Mouse (Mus musculus) midbrain, embryonic 14.5 days (tissue): ENCODE data around the gene Zfp184. TPM values are rescaled to one million over a fixed set of nuclear protein-coding genes. Genes with fewer than 3 reads are reported as not detected.
"Not testable (repeated sequence)": the region's sequence is repeated elsewhere in the genome, so short reads cannot be mapped to it uniquely, and the experiment has no call there.

Source experiments
- ATAC-seq: fragments of 200-750 bp; cut with Nextera tagmentation; 2 replicates; pipeline ENCODE4 v1.8.0; 2017; ENCODE audit warnings: moderate number of reproducible peaks, moderate library complexity; ENCODE audit not compliant: low FRiP score, low TSS enrichment
- DNase-seq: peaks from one replicate; pipeline ENCODE4 v3.0.0-alpha.2; 2015
- H3K27ac ChIP-seq: fragments of 300-500 bp; sonication (generic); replicated peaks from 2 replicates; pipeline ENCODE4 v1.5.1; 2014; ENCODE audit warnings: mild to moderate bottlenecking, low read depth, low read length, moderate library complexity
- H3K27me3 ChIP-seq: fragments of 300-500 bp; sonication (generic); 2 replicates; pipeline ENCODE4 v1.6.1; 2014; ENCODE audit warnings: low read length, control low read depth, mixed read lengths; ENCODE audit not compliant: control insufficient read depth, insufficient read depth
- H3K36me3 ChIP-seq: fragments of 300-500 bp; sonication (generic); 2 replicates; pipeline ENCODE4 v1.6.1; 2014; ENCODE audit warnings: low read length, control low read depth; ENCODE audit not compliant: control insufficient read depth, insufficient read depth
- H3K4me1 ChIP-seq: fragments of 300-500 bp; sonication (generic); 2 replicates; pipeline ENCODE4 v1.6.1; 2014; ENCODE audit warnings: mild to moderate bottlenecking, antibody characterized with exemption, low read length, control low read depth; ENCODE audit not compliant: control insufficient read depth, insufficient read depth
- H3K4me2 ChIP-seq: fragments of 300-500 bp; sonication (generic); 2 replicates; pipeline ENCODE4 v1.6.1; 2014; ENCODE audit warnings: mild to moderate bottlenecking, low read length, moderate library complexity
- H3K4me3 ChIP-seq: fragments of 300-500 bp; sonication (generic); replicated peaks from 2 replicates; pipeline ENCODE4 v1.5.1; 2014; ENCODE audit warnings: low read depth, low read length
- H3K9ac ChIP-seq: fragments of 300-500 bp; sonication (generic); replicated peaks from 2 replicates; pipeline ENCODE4 v1.6.1; 2014; ENCODE audit warnings: mild to moderate bottlenecking, low read length, moderate library complexity
- H3K9me3 ChIP-seq: fragments of 300-500 bp; sonication (generic); 2 replicates; pipeline ENCODE4 v1.6.1; 2016; ENCODE audit warnings: low read length, control low read depth, mixed read lengths; ENCODE audit not compliant: control insufficient read depth
- WGBS: fragments of 180-500 bp; shearing (Covaris S2); extraction: QIAGEN DNeasy Blood & Tissue Kit; methylation state at CpG from one replicate; pipeline ENCODE4 v1.1.7; 2014; 5-methylcytosine and 5-hydroxymethylcytosine counted together
- polyA plus RNA-seq: library from polyadenylated mRNA; unstranded; fragments of >200 nt; fragmentation: Nextera tagmentation; extraction: Ambion mirVana; gene quantifications from 2 replicates; pipeline ENCODE4 v1.2.1, GENCODE M21; 2014

Gene Zfp184
- polyA plus RNA-seq, 1 experiment from 2014 or later: 18.2 TPM

DNA sequence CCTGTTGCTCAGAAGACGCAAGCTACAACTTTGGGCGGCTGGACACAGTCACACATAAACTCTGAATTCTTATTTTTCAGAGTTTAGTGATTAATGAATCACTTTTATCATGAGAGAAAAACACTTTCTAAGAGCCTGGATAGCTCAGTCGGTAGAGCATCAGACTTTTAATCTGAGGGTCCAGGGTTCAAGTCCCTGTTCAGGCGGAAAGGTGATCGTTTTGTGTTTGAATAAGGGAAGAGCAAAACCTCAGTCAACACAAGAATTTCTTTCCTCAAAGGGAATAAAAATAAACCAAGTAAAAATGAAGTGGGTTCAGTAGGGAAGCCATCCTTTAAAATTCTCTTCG is 37.1 kb upstream of the Zfp184 start:
- H3K27ac ChIP-seq, H3K9me3 ChIP-seq, H3K4me3 ChIP-seq, DNase-seq, H3K36me3 ChIP-seq, ATAC-seq, H3K4me1 ChIP-seq, H3K4me2 ChIP-seq, H3K27me3 ChIP-seq, H3K9ac ChIP-seq: not testable (repeated sequence)
- WGBS: 15% methylated on average over 6 of the region's 6 CpGs

DNA sequence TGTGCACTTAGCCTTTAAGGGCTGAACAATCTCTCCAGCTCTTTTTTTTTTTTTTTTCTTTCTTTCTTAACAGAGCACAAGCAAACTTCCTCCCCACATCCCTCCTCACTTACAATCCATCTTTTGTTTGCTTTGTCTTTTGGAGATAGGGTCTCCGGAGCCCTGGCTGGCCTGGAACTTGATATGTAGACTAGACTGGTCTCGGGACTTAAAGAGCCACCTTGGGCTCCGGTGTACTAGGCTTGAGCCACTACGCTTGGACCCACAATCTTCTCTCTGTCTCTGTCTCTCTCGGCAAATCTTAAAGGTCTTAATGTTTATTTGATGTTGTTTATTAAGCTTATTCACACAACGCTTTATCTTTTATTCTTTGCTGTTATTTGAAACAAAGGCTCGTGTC is 34.2 kb upstream of the Zfp184 start:
- H3K4me3 ChIP-seq: no peak overlapping the region
- H3K9me3 ChIP-seq: no peaks in the 10 kb centered on the region
- no peaks in the 10 kb centered on the region for H3K4me1 ChIP-seq
- DNase-seq (no peak), ATAC-seq (no peak)
- H3K36me3 ChIP-seq: no peaks in the 10 kb centered on the region
- peaks cover 27% of the 10 kb centered on the region for H3K27me3 ChIP-seq
- no peak overlapping the region for H3K9ac ChIP-seq
- no peak overlapping the region for H3K27ac ChIP-seq
- no peak overlapping the region for H3K4me2 ChIP-seq
- 6% methylated on average over 7 of the region's 7 CpGs for WGBS

DNA sequence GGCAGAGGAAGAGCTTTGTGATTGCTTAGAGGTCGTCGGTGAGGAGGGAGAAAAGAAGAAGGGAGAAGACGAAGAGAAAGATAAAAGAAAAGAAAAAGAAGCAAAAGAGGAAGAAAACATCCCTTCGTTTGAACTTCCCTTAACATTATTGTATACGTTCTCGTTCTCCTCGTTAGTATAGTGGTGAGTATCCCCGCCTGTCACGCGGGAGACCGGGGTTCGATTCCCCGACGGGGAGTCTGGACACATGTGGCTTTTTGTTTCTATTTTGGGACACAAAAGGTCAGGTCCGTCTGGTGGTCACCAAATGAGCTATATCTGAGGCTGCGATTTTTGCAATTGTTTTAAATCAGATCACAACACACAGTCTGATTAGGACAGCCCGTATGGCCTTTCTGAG is 33.7 kb upstream of the Zfp184 start:
- ATAC-seq: no peak
- Histone ChIP-seq H3K9ac (no peak overlapping the region), H3K4me2 (no peak overlapping the region), H3K4me3 (no peak overlapping the region), H3K9me3 (no peaks in the 10 kb centered on the region), H3K27ac (no peak overlapping the region), H3K4me1 (no peaks in the 10 kb centered on the region), H3K36me3 (no peaks in the 10 kb centered on the region), H3K27me3 (peaks cover 30% of the 10 kb centered on the region)
- DNase-seq: no peak
- WGBS: 5% methylated on average over 17 of the region's 17 CpGs

DNA sequence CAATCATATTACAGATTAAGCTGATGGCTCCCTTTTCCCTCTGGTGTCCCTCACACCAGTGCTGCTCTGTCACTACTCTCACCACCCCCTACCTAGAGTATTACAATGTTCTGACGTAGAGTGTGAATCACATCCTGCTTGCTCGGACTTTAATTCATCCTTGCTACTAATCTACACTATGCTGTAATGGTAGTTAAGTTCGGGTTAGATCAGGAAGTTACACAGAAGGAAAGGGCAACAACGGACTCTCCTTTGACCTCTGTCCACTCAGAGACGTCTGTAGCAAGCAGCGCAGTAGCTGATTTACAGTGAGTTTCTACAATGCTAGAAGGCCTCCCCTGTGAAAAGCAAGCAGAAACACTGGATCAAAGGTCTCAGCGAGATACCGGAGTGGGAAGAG is 31.0 kb upstream of the Zfp184 start:
- Histone ChIP-seq H3K4me1 (0 out of 2 replicates have a peak, but pooled peaks cover 4% of the 10 kb centered on the region), H3K4me3 (no peak overlapping the region), H3K9me3 (no peaks in the 10 kb centered on the region), H3K27me3 (peaks cover 49% of the 10 kb centered on the region), H3K4me2 (no peak overlapping the region), H3K27ac (no peak overlapping the region), H3K9ac (no peak overlapping the region), H3K36me3 (no peaks in the 10 kb centered on the region)
- 8% methylated on average over 8 of the region's 8 CpGs for WGBS
- no peak for DNase-seq
- ATAC-seq: no peak

DNA sequence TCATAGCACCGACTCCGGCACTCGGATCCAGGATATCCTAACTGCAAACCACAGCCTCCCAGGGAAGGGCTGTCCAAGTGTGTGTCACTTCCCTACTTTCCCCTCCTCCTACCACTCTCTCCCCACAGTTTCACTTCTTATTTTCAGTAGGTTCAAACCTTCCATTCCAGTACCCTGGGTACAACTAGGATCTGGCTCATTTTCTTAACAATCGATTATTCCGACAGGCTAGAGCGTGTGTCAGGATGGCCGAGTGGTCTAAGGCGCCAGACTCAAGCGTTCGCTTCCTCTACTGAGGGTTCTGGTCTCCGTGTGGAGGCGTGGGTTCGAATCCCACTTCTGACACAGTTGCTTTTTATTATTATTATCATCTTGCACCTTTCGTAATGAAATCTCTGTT is 30.3 kb upstream of the Zfp184 start:
- Histone ChIP-seq H3K36me3 (no peaks in the 10 kb centered on the region), H3K9ac (no peak overlapping the region), H3K4me2 (peak overlapping the region; percentile 5; the same call in 1 of the 2 replicates), H3K27ac (no peak overlapping the region), H3K27me3 (peaks cover 57% of the 10 kb centered on the region), H3K9me3 (no peaks in the 10 kb centered on the region), H3K4me3 (0 out of 2 replicates have a peak overlapping the region, but pooled peaks have one; percentile 7), H3K4me1 (0 out of 2 replicates have a peak, but pooled peaks cover 5% of the 10 kb centered on the region)
- 3% methylated on average over 14 of the region's 14 CpGs for WGBS
- ATAC-seq (no peak), DNase-seq (peak; percentile 42)

DNA sequence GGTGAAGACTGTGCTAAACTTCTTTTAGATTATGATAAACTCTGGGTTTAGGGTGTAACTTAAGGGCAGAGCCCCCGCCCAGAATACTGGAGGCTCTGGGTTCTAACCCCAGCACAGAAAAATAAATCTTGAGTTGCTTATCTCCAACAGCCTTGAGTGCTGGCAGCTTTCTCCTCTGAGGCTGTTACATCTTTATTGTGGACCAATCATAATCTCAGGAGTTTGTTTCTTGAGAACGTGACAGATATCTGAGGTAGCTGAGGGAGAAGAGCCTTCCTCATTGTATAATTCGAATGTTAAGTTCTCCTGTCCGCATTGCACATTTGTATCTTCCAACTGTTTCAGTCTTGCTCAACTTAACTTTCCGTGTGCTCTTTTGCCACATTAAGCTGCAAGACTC is 29.4 kb upstream of the Zfp184 start:
- no peak overlapping the region for H3K9ac ChIP-seq
- ATAC-seq (no peak), DNase-seq (no peak)
- H3K4me1 ChIP-seq: 0 out of 2 replicates have a peak, but pooled peaks cover 5% of the 10 kb centered on the region
- no peak overlapping the region for H3K4me2 ChIP-seq
- H3K4me3 ChIP-seq: no peak overlapping the region
- no peaks in the 10 kb centered on the region for H3K9me3 ChIP-seq
- WGBS: 50% methylated on average over 5 of the region's 5 CpGs
- H3K27ac ChIP-seq: no peak overlapping the region
- no peaks in the 10 kb centered on the region for H3K36me3 ChIP-seq
- H3K27me3 ChIP-seq: peaks cover 62% of the 10 kb centered on the region

DNA sequence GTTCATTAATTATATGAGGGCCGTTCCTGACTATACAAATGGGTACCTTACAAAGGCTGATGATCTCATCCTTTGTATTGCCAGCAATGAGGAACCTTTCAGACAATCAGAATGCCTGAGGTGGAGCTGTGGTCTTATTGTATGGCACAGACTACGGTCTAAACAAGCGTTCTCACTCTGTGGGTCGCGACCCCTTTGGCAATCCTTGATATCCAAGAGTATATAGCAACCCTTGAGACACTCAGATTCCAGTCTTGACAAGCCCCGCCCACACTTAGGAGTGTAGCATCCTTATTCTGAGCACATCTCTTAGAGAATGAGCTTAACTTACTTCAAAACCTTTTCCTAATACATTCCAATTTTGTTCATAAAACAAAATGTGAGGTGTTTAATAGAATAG is 28.8 kb upstream of the Zfp184 start:
- H3K36me3 ChIP-seq: no peaks in the 10 kb centered on the region
- peaks cover 62% of the 10 kb centered on the region for H3K27me3 ChIP-seq
- no peak overlapping the region for H3K9ac ChIP-seq
- no peak overlapping the region for H3K27ac ChIP-seq
- H3K4me3 ChIP-seq: no peak overlapping the region
- no peak for ATAC-seq
- no peak for DNase-seq
- 0 out of 2 replicates have a peak, but pooled peaks cover 5% of the 10 kb centered on the region for H3K4me1 ChIP-seq
- no peak overlapping the region for H3K4me2 ChIP-seq
- 52% methylated on average over 6 of the region's 6 CpGs for WGBS
- no peaks in the 10 kb centered on the region for H3K9me3 ChIP-seq

DNA sequence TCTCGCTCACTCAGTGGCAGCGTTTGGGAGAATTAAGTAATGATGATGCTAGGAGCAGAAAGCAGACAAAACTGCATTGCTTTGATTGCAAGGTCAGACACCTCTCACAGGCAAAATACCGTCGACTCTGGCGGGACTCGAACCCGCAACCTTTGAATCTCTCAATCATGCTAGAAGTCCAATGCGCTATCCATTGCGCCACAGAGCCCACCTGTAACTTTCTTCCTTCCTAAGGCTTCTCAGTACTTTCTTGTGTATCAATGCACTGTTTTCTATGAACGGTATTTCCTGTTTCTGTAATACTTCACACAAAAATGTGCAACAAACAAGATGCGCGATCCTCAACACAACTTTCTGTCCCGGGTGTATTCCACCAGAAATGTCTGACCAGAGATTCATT is 27.9 kb upstream of the Zfp184 start:
- no peak for ATAC-seq
- peaks cover 62% of the 10 kb centered on the region for H3K27me3 ChIP-seq
- 4% methylated on average over 13 of the region's 13 CpGs for WGBS
- DNase-seq: peak; percentile 42
- H3K4me2 ChIP-seq: peak overlapping the region; percentile 48
- H3K4me3 ChIP-seq: no peak overlapping the region
- H3K27ac ChIP-seq: no peak overlapping the region
- H3K9me3 ChIP-seq: no peaks in the 10 kb centered on the region
- H3K36me3 ChIP-seq: no peaks in the 10 kb centered on the region
- H3K9ac ChIP-seq: no peak overlapping the region
- H3K4me1 ChIP-seq: 0 out of 2 replicates have a peak, but pooled peaks cover 5% of the 10 kb centered on the region

DNA sequence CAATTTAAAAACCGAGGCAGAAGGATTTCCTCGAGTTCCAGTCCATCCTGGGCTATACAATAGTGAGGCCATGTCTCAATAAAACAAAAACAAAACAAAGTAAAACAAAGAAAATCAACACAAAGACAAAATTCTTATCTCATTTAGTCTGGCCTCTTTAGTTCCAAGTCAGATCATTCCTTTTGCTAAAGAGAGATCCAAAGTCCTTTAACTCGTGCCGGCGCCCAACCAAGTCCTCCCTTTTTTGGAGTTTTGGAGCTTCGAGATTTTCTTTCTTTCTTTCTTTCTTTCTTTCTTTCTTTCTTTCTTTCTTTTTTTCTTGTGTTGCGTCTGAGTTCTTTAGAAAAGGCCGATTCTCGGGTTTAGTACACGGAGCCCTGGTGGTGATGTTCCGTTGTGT is 27.4 kb upstream of the Zfp184 start:
- H3K9me3 ChIP-seq: no peaks in the 10 kb centered on the region
- H3K4me2 ChIP-seq: peak overlapping the region; percentile 48
- no peak for DNase-seq
- no peaks in the 10 kb centered on the region for H3K36me3 ChIP-seq
- no peak overlapping the region for H3K27ac ChIP-seq
- no peak overlapping the region for H3K9ac ChIP-seq
- H3K4me3 ChIP-seq: no peak overlapping the region
- 0 out of 2 replicates have a peak, but pooled peaks cover 5% of the 10 kb centered on the region for H3K4me1 ChIP-seq
- H3K27me3 ChIP-seq: peaks cover 62% of the 10 kb centered on the region
- no peak for ATAC-seq
- 2% methylated on average over 11 of the region's 11 CpGs for WGBS
